Mouse (Mus musculus) hindbrain, embryonic 11.5 days (tissue): ENCODE results near the gene Sfn. TPM values are rescaled to one million over a fixed set of nuclear protein-coding genes. Genes with fewer than 3 reads are reported as not detected.
A peak's percentile ranks its signal among the peaks of the same experiment; 100 is the strongest.

Source experiments
- ATAC-seq: fragments of 200-750 bp; cut with Nextera tagmentation; 2 replicates; pipeline ENCODE4 v1.8.0; 2017; ENCODE audit warnings: mild to moderate bottlenecking, moderate TSS enrichment, moderate library complexity; ENCODE audit not compliant: low FRiP score
- DNase-seq: peaks from one replicate; pipeline ENCODE4 v3.0.0-alpha.2; 2015; ENCODE audit warnings: low spot score
- H3K27ac ChIP-seq: fragments of 300-500 bp; sonication (generic); 2 replicates; pipeline ENCODE4 v1.5.1; 2014; ENCODE audit warnings: mild to moderate bottlenecking, low read depth, low read length
- H3K27me3 ChIP-seq: fragments of 300-500 bp; sonication (generic); 2 replicates; pipeline ENCODE4 v1.6.1; 2014; ENCODE audit warnings: mild to moderate bottlenecking, low read length, moderate library complexity, mixed read lengths; ENCODE audit not compliant: control insufficient read depth, insufficient read depth
- H3K36me3 ChIP-seq: fragments of 300-500 bp; sonication (generic); 2 replicates; pipeline ENCODE4 v1.6.1; 2014; ENCODE audit warnings: mild to moderate bottlenecking, low read length, moderate library complexity, mixed read lengths; ENCODE audit not compliant: control insufficient read depth, insufficient read depth
- H3K4me1 ChIP-seq: fragments of 300-500 bp; sonication (generic); replicated peaks from 2 replicates; pipeline ENCODE4 v1.6.1; 2014; ENCODE audit warnings: low read length, mixed read lengths; ENCODE audit not compliant: control insufficient read depth, insufficient read depth
- H3K4me2 ChIP-seq: fragments of 300-500 bp; sonication (generic); replicated peaks from 2 replicates; pipeline ENCODE4 v1.6.1; 2014; ENCODE audit warnings: mild to moderate bottlenecking, low read depth, low read length
- H3K4me3 ChIP-seq: fragments of 300-500 bp; sonication (generic); 2 replicates; pipeline ENCODE4 v1.5.1; 2014; ENCODE audit warnings: low read depth, low read length
- H3K9ac ChIP-seq: fragments of 300-500 bp; sonication (generic); 2 replicates; pipeline ENCODE4 v1.6.1; 2014; ENCODE audit warnings: low read depth, low read length
- H3K9me3 ChIP-seq: fragments of 300-500 bp; sonication (generic); 2 replicates; pipeline ENCODE4 v1.6.1; 2016; ENCODE audit warnings: low read length; ENCODE audit not compliant: control insufficient read depth
- WGBS: fragments of 180-500 bp; shearing (Covaris S2); extraction: QIAGEN DNeasy Blood & Tissue Kit; methylation state at CpG from one replicate; pipeline ENCODE4 v1.1.7; 2014; 5-methylcytosine and 5-hydroxymethylcytosine counted together
- polyA plus RNA-seq: library from polyadenylated mRNA; unstranded; fragments of >200 nt; fragmentation: Nextera tagmentation; extraction: Ambion mirVana; gene quantifications from 2 replicates; pipeline ENCODE4 v1.2.1, GENCODE M21; 2014

Gene Sfn
- polyA plus RNA-seq, 1 experiment from 2014 or later, result 29.6 TPM

- Histone ChIP-seq H3K27ac (peak overlapping the region; percentile 58), H3K4me1 (peaks cover 9% of the 10 kb centered on the region; the same call in 1 of the 2 replicates), H3K4me3 (peak overlapping the region; percentile 82), H3K9me3 (no peaks in the 10 kb centered on the region), H3K27me3 (no peaks in the 10 kb centered on the region), H3K4me2 (peak overlapping the region; percentile 96), H3K9ac (peak overlapping the region; percentile 97), H3K36me3 (no peaks in the 10 kb centered on the region)
- WGBS, result 2% methylated on average over 40 of the region's 69 CpGs
- peak; percentile 45; the same call in 1 of the 2 replicates for ATAC-seq
- DNase-seq, result peak; percentile 71
Observed at GRCm38 (mm10) chr4:133632483-133633327, 30.7 kb upstream of the Sfn start.

GRCm38 (mm10) chr4:133631769-133632411 lies 29.9 kb upstream of the Sfn start:
- peak overlapping the region; percentile 96 for H3K4me2 ChIP-seq

GRCm38 (mm10) chr4:133631071-133631768 lies 29.3 kb upstream of the Sfn start:
- H3K9ac ChIP-seq, result no peak overlapping the region
- peaks cover 9% of the 10 kb centered on the region; the same call in 1 of the 2 replicates for H3K4me1 ChIP-seq
- DNase-seq (no peak), ATAC-seq (no peak)
- no peak overlapping the region for H3K4me2 ChIP-seq
- no peaks in the 10 kb centered on the region for H3K36me3 ChIP-seq
- no peaks in the 10 kb centered on the region for H3K9me3 ChIP-seq
- WGBS, result 85% methylated on average over 14 of the region's 14 CpGs
- H3K4me3 ChIP-seq, result no peak overlapping the region
- H3K27me3 ChIP-seq, result no peaks in the 10 kb centered on the region
- no peak overlapping the region for H3K27ac ChIP-seq

More at GRCm38 (mm10) chr4:133631769-133632411, 29.9 kb upstream of the Sfn start:
- no peak overlapping the region for H3K27ac ChIP-seq
- no peaks in the 10 kb centered on the region for H3K9me3 ChIP-seq
- DNase-seq, result no peak
- H3K36me3 ChIP-seq, result no peaks in the 10 kb centered on the region
- H3K27me3 ChIP-seq, result no peaks in the 10 kb centered on the region
- peaks cover 9% of the 10 kb centered on the region; the same call in 1 of the 2 replicates for H3K4me1 ChIP-seq
- no peak for ATAC-seq
- H3K9ac ChIP-seq, result peak overlapping the region; percentile 97
- WGBS, result 45% methylated on average over 9 of the region's 9 CpGs
- peak overlapping the region; percentile 82 for H3K4me3 ChIP-seq

GRCm38 (mm10) chr4:133630326-133630920 lies 28.5 kb upstream of the Sfn start:
- Histone ChIP-seq H3K9me3 (no peaks in the 10 kb centered on the region), H3K27me3 (no peaks in the 10 kb centered on the region), H3K27ac (no peak overlapping the region), H3K36me3 (no peaks in the 10 kb centered on the region), H3K4me3 (no peak overlapping the region), H3K4me2 (no peak overlapping the region), H3K9ac (no peak overlapping the region), H3K4me1 (peaks cover 9% of the 10 kb centered on the region; the same call in 1 of the 2 replicates)
- 94% methylated on average over 8 of the region's 8 CpGs for WGBS
- ATAC-seq, result no peak
- DNase-seq, result no peak

- Histone ChIP-seq H3K4me3 (no peak overlapping the region), H3K27me3 (no peaks in the 10 kb centered on the region), H3K4me2 (no peak overlapping the region), H3K9ac (no peak overlapping the region), H3K36me3 (no peaks in the 10 kb centered on the region), H3K4me1 (peaks cover 9% of the 10 kb centered on the region; the same call in 1 of the 2 replicates), H3K9me3 (no peaks in the 10 kb centered on the region), H3K27ac (no peak overlapping the region)
- 90% methylated on average over 7 of the region's 7 CpGs for WGBS
- DNase-seq, result no peak
- ATAC-seq, result no peak
Observed at GRCm38 (mm10) chr4:133629191-133629590, 27.2 kb upstream of the Sfn start.

GRCm38 (mm10) chr4:133628517-133628916 lies 26.5 kb upstream of the Sfn start:
- no peaks in the 10 kb centered on the region for H3K9me3 ChIP-seq
- no peak overlapping the region for H3K9ac ChIP-seq
- peaks cover 9% of the 10 kb centered on the region; the same call in 1 of the 2 replicates for H3K4me1 ChIP-seq
- H3K4me3 ChIP-seq, result no peak overlapping the region
- no peak overlapping the region for H3K4me2 ChIP-seq
- DNase-seq (no peak), ATAC-seq (no peak)
- no peaks in the 10 kb centered on the region for H3K36me3 ChIP-seq
- WGBS, result 81% methylated on average over 2 of the region's 2 CpGs
- H3K27ac ChIP-seq, result no peak overlapping the region
- no peaks in the 10 kb centered on the region for H3K27me3 ChIP-seq

- Histone ChIP-seq H3K4me1 (peaks cover 4% of the 10 kb centered on the region; the same call in 1 of the 2 replicates), H3K27me3 (no peaks in the 10 kb centered on the region), H3K36me3 (no peaks in the 10 kb centered on the region), H3K4me2 (no peak overlapping the region), H3K9ac (no peak overlapping the region), H3K4me3 (no peak overlapping the region), H3K27ac (no peak overlapping the region), H3K9me3 (no peaks in the 10 kb centered on the region)
- 94% methylated on average over 14 of the region's 14 CpGs for WGBS
- ATAC-seq, result no peak
- no peak for DNase-seq
Observed at GRCm38 (mm10) chr4:133627039-133627438, 25.1 kb upstream of the Sfn start.

- Histone ChIP-seq H3K9ac (no peak overlapping the region), H3K36me3 (no peaks in the 10 kb centered on the region), H3K4me3 (no peak overlapping the region), H3K27me3 (no peaks in the 10 kb centered on the region), H3K4me1 (0 out of 2 replicates have a peak, but pooled peaks cover 2% of the 10 kb centered on the region), H3K9me3 (no peaks in the 10 kb centered on the region), H3K27ac (no peak overlapping the region), H3K4me2 (no peak overlapping the region)
- 86% methylated on average over 9 of the region's 9 CpGs for WGBS
- ATAC-seq (no peak), DNase-seq (no peak)
Observed at GRCm38 (mm10) chr4:133626621-133627020, 24.7 kb upstream of the Sfn start.
